Mouse (Mus musculus): ENCODE data around the gene Aak1.

- TF ChIP-seq USF1 (IDR thresholded peaks at IDR 0.05; ENCODE audit: low read depth): no peak
- TF ChIP-seq POLR2A (IDR thresholded peaks at IDR 0.05; ENCODE audit: insufficient read length, low read depth): peak; percentile 100
- TF ChIP-seq MYOD1 (IDR thresholded peaks at IDR 0.05; ENCODE audit: control insufficient read depth in 1 of 3, insufficient read length in 2 of 3, low read depth in 2 of 3): no peak
- no peak for TF ChIP-seq TCF12 (IDR thresholded peaks at IDR 0.05; ENCODE audit: insufficient read depth, poor library complexity, severe bottlenecking)
- TF ChIP-seq CEBPB (IDR thresholded peaks at IDR 0.05; ENCODE audit: insufficient read depth, poor library complexity, severe bottlenecking): 0 out of 2 replicates have a peak, but pooled peaks have one; percentile 46
- peak in 1 of 3 experiments; percentile 20 for TF ChIP-seq MYOG (IDR thresholded peaks at IDR 0.05; ENCODE audit: control insufficient read depth in 1 of 3, insufficient read depth in 1 of 3, insufficient read length in 2 of 3, low read depth in 2 of 3)
Measured at GRCm38 (mm10) chr6:87009692-87010328, 160.5 kb downstream of the Aak1 start.
